Mouse (Mus musculus) neural tube, embryonic 13.5 days (tissue): ENCODE results near the gene C4bp. TPM values are rescaled to one million over a fixed set of nuclear protein-coding genes. Genes with fewer than 3 reads are reported as not detected.

Experiments used
- ATAC-seq: fragments of 200-750 bp; cut with Nextera tagmentation; 2 replicates; pipeline ENCODE4 v1.8.0; 2017; ENCODE audit warnings: low read depth, mild to moderate bottlenecking, moderate TSS enrichment, moderate library complexity
- H3K27ac ChIP-seq: fragments of 300-500 bp; sonication (generic); replicated peaks from 2 replicates; pipeline ENCODE4 v1.5.1; 2015; ENCODE audit warnings: moderate library complexity, mild to moderate bottlenecking, inconsistent platforms
- H3K27me3 ChIP-seq: fragments of 300-500 bp; sonication (generic); 2 replicates; pipeline ENCODE4 v1.6.1; 2015; ENCODE audit warnings: mild to moderate bottlenecking, inconsistent platforms
- H3K36me3 ChIP-seq: fragments of 300-500 bp; sonication (generic); 2 replicates; pipeline ENCODE4 v1.6.1; 2015; ENCODE audit warnings: mild to moderate bottlenecking, inconsistent platforms
- H3K4me1 ChIP-seq: fragments of 300-500 bp; sonication (generic); replicated peaks from 2 replicates; pipeline ENCODE4 v1.6.1; 2015; ENCODE audit warnings: inconsistent platforms
- H3K4me2 ChIP-seq: fragments of 300-500 bp; sonication (generic); 2 replicates; pipeline ENCODE4 v1.6.1; 2015; ENCODE audit warnings: inconsistent platforms, mild to moderate bottlenecking, moderate library complexity
- H3K4me3 ChIP-seq: fragments of 300-500 bp; sonication (generic); 2 replicates; pipeline ENCODE4 v1.5.1; 2015; ENCODE audit warnings: mild to moderate bottlenecking, inconsistent platforms
- H3K9ac ChIP-seq: fragments of 300-500 bp; sonication (generic); 2 replicates; pipeline ENCODE4 v1.6.1; 2015; ENCODE audit warnings: moderate library complexity, mild to moderate bottlenecking, inconsistent platforms
- H3K9me3 ChIP-seq: fragments of 300-500 bp; sonication (generic); 2 replicates; pipeline ENCODE4 v1.6.1; 2016; ENCODE audit warnings: inconsistent platforms
- WGBS: fragments of 180-500 bp; shearing (Covaris S2); methylation state at CpG from one replicate; pipeline ENCODE4 v1.1.7; 2015; 5-methylcytosine and 5-hydroxymethylcytosine counted together
- polyA plus RNA-seq: library from polyadenylated mRNA; unstranded; fragments of >200 nt; fragmentation: Nextera tagmentation; extraction: Ambion mirVana; gene quantifications from 2 replicates; pipeline ENCODE4 v1.2.1, GENCODE M21; 2015

The C4bp gene
- polyA plus RNA-seq, 1 experiment from 2014 or later: not detected

GRCm38 (mm10) chr1:130644103-130644502, 17.3 kb downstream of the C4bp start:
- H3K4me1 ChIP-seq: no peaks in the 10 kb centered on the region
- no peak overlapping the region for H3K4me2 ChIP-seq
- H3K27ac ChIP-seq: no peak overlapping the region
- no peak overlapping the region for H3K4me3 ChIP-seq
- no peak for ATAC-seq
- no peaks in the 10 kb centered on the region for H3K36me3 ChIP-seq
- no peaks in the 10 kb centered on the region for H3K27me3 ChIP-seq
- H3K9me3 ChIP-seq: no peaks in the 10 kb centered on the region
- H3K9ac ChIP-seq: no peak overlapping the region
- 61% methylated on average over 4 of the region's 4 CpGs for WGBS

GRCm38 (mm10) chr1:130640967-130641366, 20.5 kb downstream of the C4bp start:
- Histone ChIP-seq H3K27me3 (no peaks in the 10 kb centered on the region), H3K4me2 (no peak overlapping the region), H3K4me1 (no peaks in the 10 kb centered on the region), H3K4me3 (no peak overlapping the region), H3K9ac (no peak overlapping the region), H3K36me3 (no peaks in the 10 kb centered on the region), H3K27ac (no peak overlapping the region), H3K9me3 (no peaks in the 10 kb centered on the region)
- ATAC-seq: no peak

- Histone ChIP-seq H3K4me3 (no peak overlapping the region), H3K4me1 (no peaks in the 10 kb centered on the region), H3K27me3 (no peaks in the 10 kb centered on the region), H3K9ac (no peak overlapping the region), H3K4me2 (no peak overlapping the region), H3K9me3 (no peaks in the 10 kb centered on the region), H3K27ac (no peak overlapping the region), H3K36me3 (no peaks in the 10 kb centered on the region)
- WGBS: 34% methylated on average over 16 of the region's 16 CpGs
- ATAC-seq: no peak; the same call in 1 of the 2 replicates
These were observed 27.5 kb downstream of the C4bp start for GRCm38 (mm10) chr1:130633761-130634410.

GRCm38 (mm10) chr1:130633316-130633715, 28.1 kb downstream of the C4bp start:
- Histone ChIP-seq H3K4me1 (no peaks in the 10 kb centered on the region), H3K9ac (no peak overlapping the region), H3K4me2 (no peak overlapping the region), H3K27me3 (no peaks in the 10 kb centered on the region), H3K9me3 (no peaks in the 10 kb centered on the region), H3K36me3 (no peaks in the 10 kb centered on the region), H3K4me3 (no peak overlapping the region), H3K27ac (no peak overlapping the region)
- 91% methylated on average over 8 of the region's 8 CpGs for WGBS
- ATAC-seq: no peak

GRCm38 (mm10) chr1:130629521-130629920, 31.9 kb downstream of the C4bp start, which contains the start of gene Zp3r:
Zp3r (minus strand) TSS chr1:130629621.
- no peak within 1 kb of the TSS for H3K27ac ChIP-seq
- no peak within 1 kb of the TSS for H3K4me3 ChIP-seq
- H3K4me1 ChIP-seq: no peaks in the 10 kb centered on the region
- 96% methylated on average over 2 of the region's 2 CpGs for WGBS
- H3K36me3 ChIP-seq: no peaks in the 10 kb centered on the region
- no peak within 1 kb of the TSS for H3K9ac ChIP-seq
- ATAC-seq: no peak
- H3K27me3 ChIP-seq: no peaks in the 10 kb centered on the region
- H3K4me2 ChIP-seq: no peak within 1 kb of the TSS
- H3K9me3 ChIP-seq: no peaks in the 10 kb centered on the region

- Histone ChIP-seq H3K9ac (no peak overlapping the region), H3K4me2 (no peak overlapping the region), H3K27me3 (no peaks in the 10 kb centered on the region), H3K36me3 (no peaks in the 10 kb centered on the region), H3K4me3 (no peak overlapping the region), H3K4me1 (no peaks in the 10 kb centered on the region), H3K27ac (no peak overlapping the region), H3K9me3 (no peaks in the 10 kb centered on the region)
- ATAC-seq: no peak
- 96% methylated on average over 2 of the region's 2 CpGs for WGBS
These were observed 65.1 kb downstream of the C4bp start for GRCm38 (mm10) chr1:130596291-130596690.

GRCm38 (mm10) chr1:130588659-130589058, 72.8 kb downstream of the C4bp start:
- Histone ChIP-seq H3K4me2 (no peak overlapping the region), H3K9ac (no peak overlapping the region), H3K36me3 (no peaks in the 10 kb centered on the region), H3K9me3 (no peaks in the 10 kb centered on the region), H3K27me3 (no peaks in the 10 kb centered on the region), H3K4me3 (no peak overlapping the region), H3K27ac (no peak overlapping the region), H3K4me1 (no peaks in the 10 kb centered on the region)
- WGBS: 92% methylated on average over 9 of the region's 9 CpGs
- ATAC-seq: no peak

Other genes starting within 250 kb of the C4bp start
- not detected in 2 replicates for gene Cd55b, start 238.6 kb downstream of the C4bp start, polyA plus RNA-seq
- 9.5 and 10.8 TPM in 2 replicates for gene Cd55, start 198.9 kb downstream of the C4bp start, polyA plus RNA-seq
- gene Zp3r, start 32.0 kb downstream of the C4bp start, polyA plus RNA-seq: not detected in 2 replicates
- not detected in 2 replicates for gene Gm29427, start 54.2 kb upstream of the C4bp start, polyA plus RNA-seq
- 18.1 and 19.0 TPM in 2 replicates for gene Yod1, start 55.7 kb upstream of the C4bp start, polyA plus RNA-seq
- gene Pfkfb2, start 67.6 kb upstream of the C4bp start, polyA plus RNA-seq: 19.5 and 20.9 TPM in 2 replicates
- gene AA986860, start 70.3 kb upstream of the C4bp start, polyA plus RNA-seq: 0.49 and 1.4 TPM in 2 replicates
- gene Fcamr, start 139.3 kb upstream of the C4bp start, polyA plus RNA-seq: not detected in 2 replicates
- not detected in 2 replicates for gene Pigr, start 165.1 kb upstream of the C4bp start, polyA plus RNA-seq
- not detected in 2 replicates for gene Fcmr, start 204.0 kb upstream of the C4bp start, polyA plus RNA-seq
- gene Il24, start 225.8 kb upstream of the C4bp start, polyA plus RNA-seq: not detected in 2 replicates
- not detected in 2 replicates for gene Il20, start 249.8 kb upstream of the C4bp start, polyA plus RNA-seq